Mouse (Mus musculus) G1E (cell line): Measurements from ENCODE around the gene Gxylt1. TPM values are rescaled to one million over a fixed set of nuclear protein-coding genes. Genes with fewer than 3 reads are reported as not detected.

Experiments
- ATAC-seq: 2 replicates; pipeline ENCODE4 v1.8.0; 2016; ENCODE audit warnings: mild to moderate bottlenecking; ENCODE audit not compliant: insufficient number of reproducible peaks, poor library complexity, low FRiP score, severe bottlenecking; ENCODE audit errors: extremely low read depth
- DNase-seq: peaks from one replicate; pipeline ENCODE4 v3.0.0; 2012; ENCODE audit warnings: low spot score
- H3K27me3 ChIP-seq: 2 replicates; pipeline ENCODE4 v1.6.1; 2012; ENCODE audit warnings: mild to moderate bottlenecking, low read length, inconsistent platforms; ENCODE audit not compliant: insufficient read depth
- H3K36me3 ChIP-seq: replicated peaks from 2 replicates; pipeline ENCODE3; 2012; ENCODE audit warnings: mild to moderate bottlenecking, inconsistent platforms
- H3K4me1 ChIP-seq: 2 replicates; pipeline ENCODE4 v1.6.1; 2012; ENCODE audit warnings: low read depth, low read length, inconsistent platforms, mixed read lengths; ENCODE audit not compliant: insufficient read depth
- H3K4me3 ChIP-seq: 2 replicates; pipeline ENCODE4 v1.5.1; 2012; ENCODE audit warnings: low read depth, mild to moderate bottlenecking, inconsistent platforms, low read length, moderate library complexity, mixed read lengths
- H3K9me3 ChIP-seq: replicated peaks from 2 replicates; pipeline ENCODE4 v1.6.1; 2012; ENCODE audit warnings: inconsistent platforms
- CTCF ChIP-seq: IDR thresholded peaks from 2 replicates; pipeline ENCODE4 v1.5.1; 2012; ENCODE audit warnings: low read depth, low read length, inconsistent platforms, mixed read lengths
- GATA1 ChIP-seq: IDR thresholded peaks from 2 replicates; pipeline ENCODE4 v1.6.1; 2012; ENCODE audit warnings: borderline replicate concordance, low read length, inconsistent platforms, mixed read lengths
- GATA2 ChIP-seq: IDR thresholded peaks from 2 replicates; pipeline ENCODE4 v1.6.1; 2012; ENCODE audit warnings: low read depth, low read length, inconsistent platforms, borderline replicate concordance
- POLR2AphosphoS5 ChIP-seq: IDR thresholded peaks from 2 replicates; pipeline ENCODE4 v1.6.1; 2012; ENCODE audit warnings: low read depth, low read length, inconsistent platforms; ENCODE audit not compliant: insufficient replicate concordance
- TAL1 ChIP-seq: conservative IDR thresholded peaks from 2 replicates; pipeline ENCODE4 v1.6.1; 2012; ENCODE audit warnings: low read depth, low read length, inconsistent platforms, mixed read lengths
- polyA plus RNA-seq: library from polyadenylated mRNA; stranded (reverse); fragments of >175 nt; gene quantifications from 2 replicates; pipeline ENCODE4 v1.2.3, GENCODE M21; 2012
- total RNA-seq, 2 experiments: library from RNA; stranded (forward) in 1 of 2; stranded (reverse) in 1 of 2; fragments of 200-1000 nt in 1 of 2; fragments of >200 nt in 1 of 2; fragmentation: Nextera tagmentation in 1 of 2; gene quantifications; 2 replicates each; pipeline ENCODE4 v1.2.3; 2014 to 2017

Gxylt1 gene
- total and polyA plus RNA-seq, 3 experiments, result 3.2 to 21.0 (median 18.4) TPM

DNA sequence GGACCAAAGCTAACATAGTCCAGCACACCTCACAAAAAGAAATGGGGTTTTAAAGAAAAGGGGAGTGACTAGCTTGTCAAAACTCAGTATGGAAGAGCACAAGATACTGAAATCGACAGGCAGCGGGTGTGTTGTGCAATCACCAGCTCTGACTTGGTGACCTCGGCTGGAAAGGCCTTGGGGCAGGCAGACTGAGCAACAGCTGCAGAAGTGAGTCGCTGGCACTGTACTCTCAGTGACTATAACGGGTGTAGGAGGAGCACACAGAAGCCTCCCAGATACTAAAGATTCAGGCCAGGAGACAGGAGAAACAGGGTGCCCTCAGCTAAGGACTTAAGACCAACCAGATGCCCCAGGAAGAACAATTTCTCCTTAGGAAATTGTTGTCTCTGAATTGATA is 73.0 kb downstream of the Gxylt1 start:
- Histone ChIP-seq H3K27me3 (no peaks in the 10 kb centered on the region), H3K4me3 (no peak overlapping the region), H3K4me1 (no peaks in the 10 kb centered on the region), H3K9me3 (peaks cover 2% of the 10 kb centered on the region; the same call in 1 of the 2 replicates), H3K36me3 (no peaks in the 10 kb centered on the region)
- no peak for ATAC-seq
- DNase-seq, result no peak
- no peak for TF ChIP-seq GATA2
- no peak for TF ChIP-seq GATA1
- TF ChIP-seq POLR2AphosphoS5, result no peak
- no peak for TF ChIP-seq CTCF
- no peak for TF ChIP-seq TAL1

DNA sequence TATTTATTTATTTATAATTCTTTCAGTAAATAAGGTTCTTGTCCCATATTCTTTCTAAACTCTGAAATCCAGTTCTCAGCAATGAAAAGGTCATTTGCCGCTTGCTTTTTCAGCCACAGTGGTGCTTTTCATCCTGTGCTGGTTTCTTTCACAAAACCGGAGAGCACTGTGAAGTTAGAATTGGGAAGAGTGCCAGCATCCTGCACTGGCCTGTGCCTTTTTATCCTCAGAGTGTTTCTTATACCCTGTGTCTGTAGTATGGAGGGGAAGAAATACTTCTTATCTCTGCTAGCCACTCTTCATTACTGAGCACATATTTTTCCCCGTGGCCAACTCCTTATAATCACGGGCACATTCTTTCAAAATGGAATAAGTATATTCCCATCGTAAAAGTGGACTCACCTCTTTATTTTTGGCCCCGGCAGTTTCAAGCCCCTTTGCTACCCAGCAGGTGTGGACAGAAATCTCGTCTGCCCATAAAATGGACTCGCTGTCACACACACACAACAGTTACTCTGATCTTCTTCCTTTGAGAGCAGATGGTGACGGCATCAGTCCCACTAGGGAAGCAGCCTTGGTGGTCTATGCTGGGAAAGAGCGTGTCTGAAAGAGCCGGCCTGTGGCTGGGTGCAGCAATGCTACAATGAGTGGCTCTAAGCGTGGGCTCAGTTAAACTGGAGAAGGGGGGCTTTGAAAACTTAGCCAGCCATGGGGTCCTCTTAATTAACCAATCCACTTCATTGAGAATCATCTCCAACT is 83.4 kb downstream of the Gxylt1 start:
- ATAC-seq (no peak), DNase-seq (no peak)
- TF ChIP-seq TAL1 (no peak), POLR2AphosphoS5 (no peak), GATA1 (no peak), CTCF (no peak), GATA2 (no peak)
- H3K4me1 ChIP-seq, result no peaks in the 10 kb centered on the region
- H3K9me3 ChIP-seq, result peaks cover 45% of the 10 kb centered on the region
- H3K27me3 ChIP-seq, result no peaks in the 10 kb centered on the region
- H3K36me3 ChIP-seq, result no peaks in the 10 kb centered on the region
- no peak overlapping the region for H3K4me3 ChIP-seq

Other genes with a start within 250 kb of the Gxylt1 start
- gene Yaf2, start 61.8 kb upstream of the Gxylt1 start, total RNA-seq (2014; fragmentation: Nextera tagmentation), result 50.0 and 59.2 TPM in 2 replicates
- gene Yaf2, start 61.8 kb upstream of the Gxylt1 start, total RNA-seq (2017), result 35.6 and 39.7 TPM in 2 replicates
- gene Yaf2, start 61.8 kb upstream of the Gxylt1 start, polyA plus RNA-seq, result 24.4 and 35.2 TPM in 2 replicates
- gene Zcrb1, start 123.2 kb upstream of the Gxylt1 start, total RNA-seq (2014; fragmentation: Nextera tagmentation), result 95.8 and 98.3 TPM in 2 replicates
- gene Zcrb1, start 123.2 kb upstream of the Gxylt1 start, total RNA-seq (2017), result 61.6 and 75.3 TPM in 2 replicates
- 98.9 and 107 TPM in 2 replicates for gene Zcrb1, start 123.2 kb upstream of the Gxylt1 start, polyA plus RNA-seq
- gene Pphln1, start 123.2 kb upstream of the Gxylt1 start, total RNA-seq (2014; fragmentation: Nextera tagmentation), result 96.4 and 114 TPM in 2 replicates
- 27.8 and 34.3 TPM in 2 replicates for gene Pphln1, start 123.2 kb upstream of the Gxylt1 start, total RNA-seq (2017)
- 10.0 and 11.4 TPM in 2 replicates for gene Pphln1, start 123.2 kb upstream of the Gxylt1 start, polyA plus RNA-seq